ENCODE assay signal across 10 mouse cellular contexts in the genomic region with DNA sequence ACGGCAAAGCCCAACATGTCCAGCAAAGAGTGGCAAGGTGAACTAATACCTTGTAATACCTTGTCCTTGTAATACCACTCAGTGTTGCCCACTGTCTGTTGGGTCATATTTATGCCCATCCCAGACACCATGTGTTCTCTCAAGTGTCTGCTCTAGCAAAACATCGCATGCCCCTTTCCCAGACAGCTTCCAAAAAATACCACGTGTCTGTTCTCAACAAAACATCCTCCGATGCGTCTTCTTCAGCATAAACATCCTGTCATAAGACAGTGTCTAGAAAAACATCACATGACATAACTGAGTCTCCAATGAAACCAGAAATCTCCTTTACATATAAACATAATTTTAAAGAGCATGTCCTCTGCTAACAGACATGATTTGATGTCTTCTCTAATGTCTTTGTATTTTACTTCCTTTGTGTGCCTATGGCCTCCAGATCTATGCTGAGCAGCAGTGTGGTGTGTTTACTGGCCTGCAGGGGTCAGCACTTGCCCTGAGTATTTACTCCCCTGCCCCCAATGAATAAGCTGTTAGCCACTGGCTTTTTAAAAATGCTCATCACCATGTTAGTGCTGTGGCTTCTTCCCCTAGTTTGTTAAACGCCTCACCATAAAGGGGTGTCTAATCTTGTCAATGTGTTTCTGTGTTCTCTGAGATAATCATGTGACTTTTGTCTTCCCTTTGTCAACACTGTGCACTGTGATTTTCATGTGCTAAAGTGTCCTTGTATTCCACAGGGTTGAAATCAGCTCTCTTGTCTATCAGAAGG. TPM values are rescaled to one million over a fixed set of nuclear protein-coding genes. Genes with fewer than 3 reads are reported as not detected.
DNase-seq lines count a peak whose midpoint lies in the region; ATAC-seq and TF ChIP-seq lines count a peak whose summit lies in the region.
"Not testable (repeated sequence)": the region's sequence is repeated elsewhere in the genome, so short reads cannot be mapped to it uniquely, and the experiment has no call there.
"Had no signal": no experiment of that assay in that cellular context is flagged by ENCODE, and none has a peak within 500 bp of the region (broad histone marks: within the 10 kb centered on the region; RNA-seq: fewer than 3 reads in every experiment).

No protein-coding gene starts in this region.

- H3K9ac ChIP-seq in CH12.LX (ENCODE audit: insufficient read depth, low read depth) = peak overlapping the region; percentile 30; the same call in 1 of the 2 replicates

- TF ChIP-seq CTCF in CH12.LX (conservative IDR thresholded peaks at IDR 0.05 in 1 of 2, IDR thresholded peaks at IDR 0.05 in 1 of 2; ENCODE audit: low read depth in 2 of 2, low read length in 2 of 2) = peak; percentile 47 to 76

- TF ChIP-seq EP300 in CH12.LX (IDR thresholded peaks at IDR 0.05; ENCODE audit: low read length) = not testable (repeated sequence)

- peak; percentile 86 for DNase-seq in CH12.LX (ENCODE audit: extremely low read depth)
- DNase-seq in c-Kit-positive CD71-negative TER-119-negative erythroid progenitor cells, embryonic 14.5 days (ENCODE audit: low read depth) = peak; percentile 50
- peak; percentile 55 to 57 for DNase-seq in heart, postnatal 10 days
- peak; percentile 56 to 71 for DNase-seq in kidney, postnatal 25 days
- DNase-seq in lung, postnatal 25 days (ENCODE audit: low spot score) = peak; percentile 60
- DNase-seq in thymus, postnatal 0 days (ENCODE audit: low spot score) = peak; percentile 80

- dilution Hi-C loops in CH12.LX (cut with MboI; ENCODE audit: extremely low pct_ligation_motif_present, extremely low pct_unique_long_range_greater_than_20kb, low sequenced_read_pairs) = not testable (repeated sequence)

- not testable (repeated sequence) for H3K79me2 ChIP-seq in CH12.LX (replicated peaks; ENCODE audit: control insufficient read depth, extremely low read depth, insufficient read depth, poor library complexity, severe bottlenecking)

- not testable (repeated sequence) for H3K4me3 ChIP-seq in CH12.LX (replicated peaks in 1 of 3; ENCODE audit: low read depth in 2 of 3, low read length in 2 of 3, poor library complexity in 1 of 3)

- peak; percentile 73 for TF ChIP-seq RAD21 in CH12.LX (IDR thresholded peaks at IDR 0.05; ENCODE audit: low read depth, low read length)

- TF ChIP-seq POLR2A in CH12.LX (IDR thresholded peaks at IDR 0.05; ENCODE audit: low read depth, low read length) = not testable (repeated sequence)

- H3K4me2 ChIP-seq in CH12.LX (ENCODE audit: insufficient read depth, low read depth, poor library complexity, severe bottlenecking) = peak overlapping the region; percentile 33; the same call in 1 of the 2 replicates

- peaks cover 8 to 57% of the 10 kb centered on the region in 2 experiments; a peak in 3 of 4 replicates for H3K4me1 ChIP-seq in CH12.LX (ENCODE audit: control insufficient read depth in 1 of 2, insufficient read depth in 2 of 2)

- peak overlapping the region; percentile 16 for H3K27ac ChIP-seq in CH12.LX (ENCODE audit: insufficient read depth, low read depth)

- H3K9me3 ChIP-seq in CH12.LX (replicated peaks; ENCODE audit: low read length) = not testable (repeated sequence)

- intact Hi-C loops in heart, postnatal 10 days (cut with DNase I) = loop anchor here (1.0 to 10.0 kb wide), 2 partner anchors 40 to 332 kb away; partner anchors contain the start of gene Fkbp4

- in situ Hi-C loops in CH12.LX (cut with MboI; ENCODE audit: low pct_ligation_motif_present, low pct_unique_long_range_greater_than_20kb, low sequenced_read_pairs) = not testable (repeated sequence)

- not testable (repeated sequence) for H3K27me3 ChIP-seq in CH12.LX (replicated peaks)

- peak; percentile 59 for ATAC-seq in erythroblast, adult 5-6 weeks (replicated peaks; ENCODE audit: low FRiP score, poor library complexity, severe bottlenecking)
- peak; percentile 83 for ATAC-seq in neutrophil, adult 5-6 weeks (ENCODE audit: extremely low read depth, insufficient number of reproducible peaks, low FRiP score, poor library complexity, severe bottlenecking)

- H3K36me3 ChIP-seq in CH12.LX (replicated peaks in 1 of 2; ENCODE audit: control insufficient read depth in 1 of 2, insufficient read depth in 1 of 2, low read length in 1 of 2) = not testable (repeated sequence)

TF ChIP-seq in CH12.LX, 34 proteins besides CTCF, POLR2A, EP300 and RAD21:
- TF ChIP-seq ZC3H11A (IDR thresholded peaks at IDR 0.05; ENCODE audit: low read depth, low read length) = peak; percentile 26; the same call in 1 of the 2 replicates
- TF ChIP-seq SMC3 (IDR thresholded peaks at IDR 0.05; ENCODE audit: low read depth, low read length) = peak; percentile 78

RNA-seq across cellular contexts. Expression of gene Klrb1c, which starts 22.3 kb away (rescaled TPM):
- total RNA-seq in CH12.LX (2012; rRNA removed) (not detected in 2 replicates), CH12.LX (2014; rRNA removed) (not detected in 2 replicates)
- not detected in 2 replicates for polyA plus RNA-seq in CH12.LX (2012; ENCODE audit: insufficient read length, low read depth)
- not detected in 2 replicates for total RNA-seq in erythroblast, adult 5-6 weeks (2015; ENCODE audit: low replicate concordance)
- 0.68 and 1.8 TPM in 2 replicates for total RNA-seq in erythroblast, adult 5-6 weeks (2017; ENCODE audit: low replicate concordance)
- not detected for total RNA-seq in heart, postnatal 10 days (2021)
- 2.4 and 3.2 TPM in 2 replicates for total RNA-seq in neutrophil, adult 5-6 weeks (2017)
- polyA plus RNA-seq in thymus, postnatal 0 days (2015; fragmentation: Nextera tagmentation; extraction: Ambion mirVana) = 1.5 and 1.6 TPM in 2 replicates
- total RNA-seq: gastrocnemius, postnatal 36 days; layer of hippocampus, postnatal 36 days had no signal

RNA-seq across cellular contexts. Expression of gene Klrb1, which starts 43.8 kb away (rescaled TPM):
- total RNA-seq in CH12.LX (2012; rRNA removed) = 1.1 and 1.3 TPM in 2 replicates
- total RNA-seq in CH12.LX (2014; rRNA removed) = 1.1 and 1.3 TPM in 2 replicates
- 0.29 and 0.79 TPM in 2 replicates for polyA plus RNA-seq in CH12.LX (2012; ENCODE audit: insufficient read length, low read depth)
- not detected in 2 replicates for total RNA-seq in erythroblast, adult 5-6 weeks (2015; ENCODE audit: low replicate concordance)
- not detected in 2 replicates for total RNA-seq in erythroblast, adult 5-6 weeks (2017; ENCODE audit: low replicate concordance)
- not detected for total RNA-seq in heart, postnatal 10 days (2021)
- 0.61 and 0.93 TPM in 2 replicates for total RNA-seq in neutrophil, adult 5-6 weeks (2017)
- not detected in 2 replicates for polyA plus RNA-seq in thymus, postnatal 0 days (2015; fragmentation: Nextera tagmentation; extraction: Ambion mirVana)
- total RNA-seq: gastrocnemius, postnatal 36 days had no signal

RNA-seq across cellular contexts. Expression of gene Gm44511, which starts 59.4 kb away (rescaled TPM):
- not detected in 2 replicates for total RNA-seq in CH12.LX (2012; rRNA removed)
- not detected in 2 replicates for total RNA-seq in CH12.LX (2014; rRNA removed)
- polyA plus RNA-seq in CH12.LX (2012; ENCODE audit: insufficient read length, low read depth) = not detected in 2 replicates
- 1.7 and 3.8 TPM in 2 replicates for total RNA-seq in erythroblast, adult 5-6 weeks (2015; ENCODE audit: low replicate concordance)
- total RNA-seq in erythroblast, adult 5-6 weeks (2017; ENCODE audit: low replicate concordance) = not detected in 2 replicates
- total RNA-seq in heart, postnatal 10 days (2021) = not detected
- 2.9 TPM in 1 of 2 replicates, not detected in the other for total RNA-seq in neutrophil, adult 5-6 weeks (2017)
- 0.58 and 0.96 TPM in 2 replicates for polyA plus RNA-seq in thymus, postnatal 0 days (2015; fragmentation: Nextera tagmentation; extraction: Ambion mirVana)
- total RNA-seq: gastrocnemius, postnatal 36 days; layer of hippocampus, postnatal 36 days had no signal

RNA-seq across cellular contexts. Expression of gene Klrb1b, which starts 59.5 kb away (rescaled TPM):
- total RNA-seq in CH12.LX (2012; rRNA removed) (not detected in 2 replicates), CH12.LX (2014; rRNA removed) (not detected in 2 replicates)
- polyA plus RNA-seq in CH12.LX (2012; ENCODE audit: insufficient read length, low read depth) = not detected in 2 replicates
- total RNA-seq in erythroblast, adult 5-6 weeks (2015; ENCODE audit: low replicate concordance) = 2.1 TPM in 1 of 2 replicates, not detected in the other
- total RNA-seq in erythroblast, adult 5-6 weeks (2017; ENCODE audit: low replicate concordance) = 0.94 TPM in 1 of 2 replicates, not detected in the other
- not detected for total RNA-seq in heart, postnatal 10 days (2021)
- 0.37 and 1.5 TPM in 2 replicates for total RNA-seq in neutrophil, adult 5-6 weeks (2017)
- polyA plus RNA-seq in thymus, postnatal 0 days (2015; fragmentation: Nextera tagmentation; extraction: Ambion mirVana) = 0.92 and 1.1 TPM in 2 replicates
- total RNA-seq: gastrocnemius, postnatal 36 days; layer of hippocampus, postnatal 36 days had no signal
